Mouse (Mus musculus): ENCODE results near the gene Pnmal1.
A peak's percentile ranks its signal among the peaks of the same experiment; 100 is the strongest.

- TF ChIP-seq POLR2A (IDR thresholded peaks at IDR 0.05; ENCODE audit: extremely low read depth, insufficient read depth, low read length), result peak; percentile 30; the same call in 1 of the 2 replicates
- no peak for TF ChIP-seq CTCF (IDR thresholded peaks at IDR 0.05; ENCODE audit: extremely low read depth, insufficient read depth, low read length)
Observed at GRCm38 (mm10) chr7:16938117-16938791, 21.2 kb upstream of the Pnmal1 start.
